Mouse (Mus musculus) c-Kit-positive CD71-positive TER-119-positive erythroid progenitor cells, embryonic 14.5 days (primary cell): ENCODE data around the gene Tnrc6a.

Source experiments
- DNase-seq: peaks from one replicate; pipeline ENCODE4 v3.0.0-alpha.2; 2013; ENCODE audit warnings: low spot score

Tnrc6a gene

DNA sequence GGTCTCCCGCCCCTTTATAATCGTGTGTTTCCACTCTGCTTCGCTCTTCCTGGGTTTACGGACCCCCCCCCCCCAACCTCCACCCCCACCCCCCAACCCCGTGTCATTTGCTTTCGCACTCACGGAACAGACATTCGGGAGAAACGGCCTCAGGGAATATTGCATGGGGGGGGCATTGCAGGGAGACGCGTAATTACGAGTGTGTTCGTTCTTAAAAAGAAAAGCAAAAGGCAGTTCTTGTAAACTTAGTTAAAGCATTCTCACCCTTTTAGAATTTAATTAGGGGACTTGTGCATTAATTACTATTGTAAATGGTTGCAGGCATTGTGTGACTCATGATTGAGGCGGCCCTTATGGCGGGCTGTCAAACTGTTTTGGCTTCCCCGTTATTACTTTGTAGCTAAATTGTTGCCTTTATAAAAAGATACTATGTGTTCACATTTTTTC lies 1.1 kb downstream of the Tnrc6a start:
- peak; percentile 49 for DNase-seq

DNA sequence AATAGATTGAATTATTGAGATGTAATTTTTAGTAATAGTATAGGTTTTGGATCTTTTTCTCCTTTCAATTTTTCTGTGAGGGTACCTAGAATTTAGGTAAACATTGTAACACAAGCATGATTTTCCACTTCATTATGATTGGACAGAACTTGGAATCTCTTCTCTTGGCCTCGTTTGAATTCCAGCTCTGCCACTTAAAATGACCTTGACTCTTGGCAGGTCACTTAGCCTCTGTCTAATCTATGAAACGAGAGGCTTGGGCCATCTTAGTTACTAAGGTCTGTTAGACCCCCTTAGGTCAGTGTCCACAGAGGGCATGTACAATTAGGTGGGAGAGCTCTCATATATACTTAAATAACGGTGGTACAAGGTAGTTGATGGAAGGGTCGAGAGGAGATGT lies 2.4 kb downstream of the Tnrc6a start:
- DNase-seq: no peak

DNA sequence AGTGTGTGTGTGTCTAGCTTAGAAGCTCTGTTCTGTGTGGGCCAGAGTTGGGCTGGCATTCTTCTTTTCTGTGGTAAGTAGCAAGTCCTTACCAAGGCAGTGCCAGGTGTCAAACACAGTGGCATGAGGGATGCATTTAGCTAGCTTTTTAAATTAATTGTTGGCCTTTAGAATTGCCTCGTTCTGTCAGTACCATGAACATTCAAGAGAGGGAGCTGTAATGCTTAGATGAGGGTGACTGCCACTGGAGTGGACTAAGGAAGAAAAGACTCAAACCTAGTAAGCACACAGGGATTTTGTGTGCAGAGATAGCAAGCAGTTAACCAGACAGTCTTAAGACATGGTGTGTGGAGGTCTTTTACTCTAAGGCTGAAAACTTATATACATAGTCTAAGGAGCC lies 3.6 kb downstream of the Tnrc6a start:
- DNase-seq: no peak

DNA sequence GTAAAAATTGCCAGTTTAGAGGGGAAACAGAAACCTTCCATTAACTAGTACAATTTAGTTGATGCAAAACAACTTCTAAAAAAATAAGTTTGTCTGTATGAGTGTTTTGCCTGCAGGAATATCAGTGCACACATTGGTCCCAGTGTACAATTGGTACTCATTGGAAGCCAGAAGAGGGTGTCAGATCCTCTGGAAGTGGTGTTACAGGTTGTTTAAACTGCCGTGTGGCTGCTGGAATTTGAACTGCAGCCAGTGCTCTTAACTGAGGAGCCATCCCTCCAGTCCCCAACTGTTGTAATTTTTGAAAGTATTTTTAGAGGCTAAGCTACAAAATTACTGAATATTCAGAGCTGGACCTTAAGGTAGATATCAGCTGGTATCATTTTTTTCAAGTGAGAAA lies 4.3 kb downstream of the Tnrc6a start:
- DNase-seq: no peak

DNA sequence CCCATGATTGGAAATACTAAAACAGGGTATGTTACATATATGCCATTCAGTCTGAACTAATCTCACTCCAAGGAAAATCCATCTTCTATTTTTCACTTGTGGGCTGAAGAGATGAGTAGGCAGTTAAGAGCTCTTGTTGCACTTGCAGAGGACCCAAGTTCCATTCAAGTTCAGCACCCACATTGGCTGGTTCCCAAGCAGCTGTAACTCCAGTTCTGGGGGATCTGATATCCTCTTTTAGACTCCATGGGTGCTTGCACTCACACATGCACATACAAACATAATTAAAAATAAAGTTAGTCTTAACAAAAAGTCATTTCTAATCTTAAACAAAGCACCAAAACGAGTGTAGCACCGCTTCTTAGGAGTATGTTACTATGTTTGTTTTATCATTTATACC lies 5.4 kb downstream of the Tnrc6a start:
- DNase-seq: no peak

DNA sequence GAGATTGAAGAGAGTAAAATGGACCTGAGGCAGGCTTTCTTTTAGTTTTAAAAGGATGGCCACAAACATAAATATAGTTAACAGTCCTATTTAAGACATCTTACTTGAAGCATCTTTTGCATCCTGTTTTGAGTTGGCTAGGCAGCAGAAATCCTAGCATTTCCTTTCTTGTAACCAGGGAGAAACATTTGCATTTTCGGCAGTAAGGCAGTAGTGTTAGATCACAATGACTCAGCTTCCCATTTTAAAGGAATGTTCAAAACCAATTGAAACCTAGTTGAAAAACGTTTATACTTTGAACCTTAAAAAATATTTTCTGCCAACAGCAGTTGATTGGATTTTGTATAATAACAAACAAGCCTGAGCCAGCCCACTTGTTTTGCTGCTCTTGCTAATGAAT lies 6.5 kb downstream of the Tnrc6a start:
- DNase-seq: no peak

DNA sequence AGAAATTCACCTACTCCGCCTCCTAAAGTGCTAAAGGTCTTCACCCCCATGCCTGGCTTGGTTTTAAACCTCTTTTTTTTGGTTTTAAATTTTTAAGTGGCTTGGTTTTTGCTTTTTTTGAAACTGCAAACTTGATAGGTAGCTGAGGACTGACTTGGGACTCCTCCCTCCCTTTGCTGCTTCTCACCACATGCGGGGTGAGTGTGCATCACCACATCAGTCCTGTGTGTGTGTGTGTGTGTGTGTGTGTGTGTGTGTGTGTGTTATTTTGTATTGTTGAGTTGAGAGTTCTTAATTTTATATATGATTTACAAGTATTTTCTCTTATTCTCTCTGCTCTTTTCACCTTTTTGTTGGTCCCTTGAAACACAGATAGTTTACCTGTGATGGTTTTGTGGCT lies 8.7 kb downstream of the Tnrc6a start:
- no peak for DNase-seq

DNA sequence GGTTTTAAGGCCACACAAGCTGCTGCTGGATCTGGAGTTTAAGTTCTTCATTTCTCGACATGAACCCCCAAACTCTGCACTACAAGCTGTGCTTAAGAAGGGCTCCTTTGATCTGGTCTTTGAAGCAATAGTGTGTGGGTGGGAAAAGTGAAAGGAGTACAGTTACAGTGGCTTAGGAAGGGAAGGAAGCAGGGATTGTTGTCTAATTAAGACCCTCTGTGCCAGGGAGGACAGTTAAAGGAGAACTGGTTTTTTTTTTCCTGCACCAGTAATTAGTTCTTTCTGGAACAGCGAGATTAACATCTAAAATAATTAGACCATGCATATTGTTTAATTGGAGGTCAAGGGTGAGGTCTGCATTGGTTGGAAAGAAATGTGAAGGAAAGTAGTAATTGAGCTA lies 11.2 kb downstream of the Tnrc6a start:
- DNase-seq: no peak

DNA sequence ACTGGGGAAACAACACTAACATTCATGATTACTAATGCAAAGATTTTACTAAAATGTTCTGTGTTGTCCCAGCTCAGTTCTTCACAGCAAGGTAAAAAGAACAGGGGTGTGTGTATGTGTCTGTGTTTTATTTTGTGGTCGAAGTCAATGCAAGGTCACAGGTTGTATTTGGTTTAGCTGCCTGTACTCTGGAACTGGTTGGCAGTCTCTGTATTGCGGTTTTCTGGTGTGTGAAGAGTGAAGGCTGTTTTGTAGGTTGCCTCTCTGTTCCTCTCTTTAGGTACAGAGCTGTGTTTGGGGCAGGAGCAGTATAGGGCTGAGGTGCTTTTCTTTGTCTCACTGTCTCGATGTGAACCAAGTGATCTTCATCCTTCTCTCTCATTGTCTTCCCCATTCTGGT lies 12.0 kb downstream of the Tnrc6a start:
- DNase-seq: no peak

DNA sequence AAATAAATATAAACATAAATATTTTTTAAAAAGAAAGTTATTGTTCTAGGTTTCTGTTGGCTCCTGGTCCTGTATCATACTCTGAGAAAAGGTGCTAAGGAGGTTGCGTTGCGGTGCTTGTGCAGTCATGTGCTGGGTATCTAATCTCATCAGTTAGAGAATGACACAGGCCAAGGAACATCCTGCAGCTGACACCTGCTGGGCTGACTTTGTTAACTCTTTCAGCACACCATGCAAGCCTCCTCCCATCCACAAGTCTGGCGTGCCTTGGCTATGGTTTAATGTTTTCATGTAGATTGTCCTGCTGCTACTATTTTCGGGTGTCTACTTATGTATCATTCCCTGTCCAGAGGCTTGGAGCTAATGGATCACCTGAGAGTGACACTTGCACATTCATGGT lies 14.3 kb downstream of the Tnrc6a start:
- no peak for DNase-seq

DNA sequence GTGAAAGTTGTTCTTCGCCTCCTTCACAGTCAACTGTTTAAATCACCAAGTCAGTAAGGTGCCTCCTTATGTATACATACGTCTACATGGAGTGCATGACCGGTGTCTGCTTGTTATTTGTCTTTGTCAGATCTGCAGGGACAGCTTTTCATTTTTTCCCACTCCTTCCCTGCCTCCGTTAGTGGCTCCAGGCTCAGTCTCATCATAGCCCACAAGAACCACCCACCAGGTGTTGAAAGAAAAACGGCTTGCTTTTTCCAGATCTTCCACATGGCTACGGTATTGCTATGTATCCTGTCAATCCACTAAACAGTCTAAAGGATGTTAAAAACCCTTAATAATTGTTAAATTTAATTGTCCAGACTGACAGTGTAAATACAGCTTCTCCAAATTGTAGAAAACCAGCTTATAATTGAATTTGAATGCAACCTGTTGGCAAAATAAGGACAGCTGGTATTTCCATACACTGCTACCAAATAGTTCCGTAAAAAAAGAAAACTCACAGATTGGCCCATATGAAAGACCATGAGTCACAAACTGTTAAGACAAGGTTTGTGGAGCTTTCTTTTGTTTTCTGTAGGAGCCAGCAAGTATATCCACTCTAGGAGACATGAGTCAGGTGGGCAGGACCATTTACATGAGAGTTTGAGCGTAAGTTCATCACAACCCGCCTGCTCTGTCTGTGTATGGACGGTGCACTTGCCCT lies 22.6 kb downstream of the Tnrc6a start:
- no peak for DNase-seq

DNA sequence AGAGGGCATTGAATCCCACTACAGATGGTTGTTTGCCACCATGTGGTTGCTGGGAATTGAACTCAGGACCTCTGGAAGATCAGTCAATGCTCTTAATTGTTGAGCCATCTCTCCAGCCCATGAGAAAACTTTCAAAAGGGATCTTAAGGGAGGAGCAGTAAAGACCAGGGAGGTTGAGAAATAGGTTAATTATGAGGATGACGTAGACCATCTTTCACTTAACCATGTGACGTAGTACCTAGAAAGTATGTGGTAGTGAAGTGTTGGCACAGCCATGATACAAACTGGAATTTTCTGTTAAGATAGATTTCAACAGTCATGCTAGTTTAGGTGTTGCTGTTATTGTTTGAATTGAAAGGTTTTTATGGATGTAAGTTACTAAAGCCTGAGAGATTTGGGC lies 24.1 kb downstream of the Tnrc6a start:
- no peak for DNase-seq

DNA sequence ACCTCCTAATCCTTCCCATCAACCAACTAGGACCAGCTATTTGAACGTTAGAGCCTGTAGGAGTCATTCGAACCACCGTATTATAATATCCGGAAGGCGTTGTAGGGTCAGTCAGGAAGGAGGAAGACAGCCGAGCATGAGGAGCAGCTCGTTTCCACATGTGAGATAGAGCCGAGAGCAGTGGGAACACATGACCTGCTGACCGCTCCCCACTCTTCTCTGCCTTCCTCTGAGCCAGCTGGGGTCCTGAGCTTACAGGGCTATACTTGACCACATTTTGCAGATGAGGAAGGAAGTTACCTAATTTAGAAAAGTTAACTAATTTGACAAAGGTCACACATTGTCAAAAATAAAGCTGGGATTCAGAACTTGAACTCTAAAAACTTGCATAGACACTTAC lies 25.2 kb downstream of the Tnrc6a start:
- DNase-seq: no peak

DNA sequence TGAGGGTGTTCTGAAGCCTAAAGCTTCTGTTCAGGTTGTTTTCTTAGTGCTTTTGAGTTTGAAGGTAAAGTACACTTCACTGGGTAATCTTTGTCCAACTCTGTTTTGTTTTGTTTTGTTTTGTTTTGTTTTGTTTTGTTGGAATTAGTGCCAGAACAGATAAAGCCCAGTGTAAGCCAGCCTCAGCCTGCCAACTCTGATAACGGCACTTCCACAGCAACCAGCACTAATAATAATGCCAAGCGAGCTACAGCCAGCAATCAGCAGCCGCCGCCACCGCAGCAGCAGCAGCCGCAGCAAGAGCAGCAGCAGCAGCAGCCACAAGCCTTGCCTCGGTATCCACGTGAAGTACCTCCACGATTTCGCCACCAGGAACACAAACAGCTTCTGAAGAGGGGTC lies 38.7 kb downstream of the Tnrc6a start:
- no peak for DNase-seq

DNA sequence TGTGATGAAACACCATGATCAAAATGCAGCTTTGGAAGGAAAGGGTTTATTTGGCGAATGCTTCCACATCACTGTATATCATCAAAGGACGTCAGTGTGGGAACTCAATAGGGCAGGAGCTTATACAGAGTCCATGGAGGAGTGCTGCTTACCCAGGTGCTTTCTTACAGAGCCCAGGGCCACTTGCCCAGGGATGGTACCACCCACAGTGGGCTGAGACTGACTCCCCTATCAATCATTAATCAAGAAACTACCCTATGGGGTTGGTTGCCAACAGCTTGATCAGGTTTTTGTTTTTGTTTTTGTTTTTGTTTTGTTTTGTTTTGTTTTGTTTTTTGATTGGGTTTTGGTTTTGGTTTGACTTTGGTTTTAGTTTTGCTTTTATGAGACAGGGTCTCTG lies 43.8 kb downstream of the Tnrc6a start:
- DNase-seq: no peak

DNA sequence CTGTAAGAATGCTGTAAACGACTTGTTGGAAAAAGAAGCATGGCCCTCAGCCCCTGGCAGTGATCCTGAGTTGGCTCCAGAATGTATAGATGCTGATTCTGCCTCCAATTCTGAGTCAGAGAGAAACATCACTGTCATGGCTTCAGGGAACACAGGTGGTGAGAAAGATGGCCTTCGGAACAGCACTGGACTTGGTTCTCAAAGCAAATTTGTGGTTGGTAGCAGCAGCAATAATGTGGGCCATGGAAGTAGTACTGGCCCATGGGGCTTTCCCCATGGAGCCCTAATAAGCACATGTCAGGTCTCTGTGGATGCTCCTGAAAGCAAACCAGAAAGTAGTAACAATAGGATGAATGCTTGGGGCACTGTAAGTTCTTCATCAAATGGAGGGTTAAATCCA lies 45.9 kb downstream of the Tnrc6a start:
- no peak for DNase-seq

DNA sequence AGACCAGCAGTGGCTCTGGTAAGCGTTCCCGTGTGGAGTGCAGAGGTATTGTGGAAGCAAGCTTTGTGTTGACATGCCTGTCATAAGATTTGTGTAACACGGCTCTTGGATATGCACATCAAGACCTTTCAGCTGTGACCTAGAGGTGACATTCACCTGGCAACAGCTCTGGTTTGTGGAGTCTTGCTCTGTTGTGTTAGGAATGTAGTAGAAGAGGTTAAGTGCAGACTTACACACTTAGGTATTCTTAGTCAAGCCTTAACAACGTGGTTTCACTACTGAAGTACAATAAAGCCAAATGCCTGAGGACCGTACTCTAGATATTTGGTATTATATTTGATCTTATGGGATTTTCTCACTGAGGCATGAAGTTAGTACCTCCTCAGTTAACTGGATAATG lies 48.4 kb downstream of the Tnrc6a start:
- DNase-seq: no peak

DNA sequence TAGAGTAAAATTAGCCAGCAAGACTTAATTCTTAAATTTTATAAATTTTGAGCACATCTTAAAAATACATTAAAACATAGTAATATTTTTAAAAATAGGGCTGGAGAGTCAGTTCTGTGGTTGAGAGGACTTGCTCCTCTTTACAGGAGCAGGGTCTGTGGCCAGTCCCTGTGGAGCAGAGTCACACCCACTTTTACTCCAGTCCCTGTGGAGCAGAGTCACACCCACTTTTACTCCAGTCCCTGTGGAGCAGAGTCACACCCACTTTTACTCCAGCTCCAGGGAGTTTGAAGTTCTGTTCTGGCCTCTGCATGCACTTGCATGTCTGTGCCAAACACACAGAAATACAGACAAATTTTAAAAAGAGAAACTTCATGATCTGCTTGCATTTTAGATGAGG lies 53.5 kb downstream of the Tnrc6a start:
- no peak for DNase-seq

DNA sequence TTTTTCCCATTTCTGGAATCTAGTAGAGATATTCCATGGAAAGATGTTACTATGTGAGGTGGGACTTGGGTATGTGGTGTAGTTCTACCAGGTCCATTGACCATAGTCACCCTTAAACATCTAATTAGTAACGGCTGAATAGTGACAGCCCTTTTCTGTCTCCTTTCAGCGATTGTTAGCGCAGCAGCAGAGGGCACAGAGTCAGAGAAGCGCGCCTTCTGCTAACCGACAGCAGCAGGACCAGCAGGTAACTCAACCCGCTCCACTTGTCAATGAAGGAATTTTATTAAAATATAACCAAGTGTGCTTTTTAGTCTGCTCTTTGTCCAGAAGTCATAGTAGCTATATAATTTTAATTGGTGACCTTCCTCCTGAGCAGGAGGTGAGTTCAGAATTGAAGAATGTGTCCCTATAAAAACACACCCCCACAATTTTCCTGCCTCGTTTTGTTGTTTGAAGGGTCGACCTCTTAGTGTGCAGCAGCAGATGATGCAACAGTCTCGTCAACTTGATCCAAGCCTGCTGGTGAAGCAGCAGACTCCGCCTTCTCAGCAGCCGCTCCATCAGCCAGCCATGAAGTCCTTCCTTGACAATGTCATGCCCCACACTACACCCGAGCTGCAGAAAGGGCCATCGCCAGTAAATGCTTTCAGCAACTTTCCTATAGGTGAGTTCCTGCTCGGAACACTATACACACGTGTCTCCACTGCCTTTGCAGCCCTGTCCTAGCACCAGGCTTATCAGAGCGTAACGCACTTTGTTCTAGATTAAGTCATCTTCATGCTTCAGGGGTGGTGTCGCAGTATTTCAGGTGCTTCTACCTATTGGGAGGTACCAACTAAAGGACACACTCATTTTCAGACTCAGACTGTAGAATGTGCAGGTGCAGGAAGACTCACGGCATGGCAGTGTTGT lies 58.4 kb downstream of the Tnrc6a start:
- no peak for DNase-seq

DNA sequence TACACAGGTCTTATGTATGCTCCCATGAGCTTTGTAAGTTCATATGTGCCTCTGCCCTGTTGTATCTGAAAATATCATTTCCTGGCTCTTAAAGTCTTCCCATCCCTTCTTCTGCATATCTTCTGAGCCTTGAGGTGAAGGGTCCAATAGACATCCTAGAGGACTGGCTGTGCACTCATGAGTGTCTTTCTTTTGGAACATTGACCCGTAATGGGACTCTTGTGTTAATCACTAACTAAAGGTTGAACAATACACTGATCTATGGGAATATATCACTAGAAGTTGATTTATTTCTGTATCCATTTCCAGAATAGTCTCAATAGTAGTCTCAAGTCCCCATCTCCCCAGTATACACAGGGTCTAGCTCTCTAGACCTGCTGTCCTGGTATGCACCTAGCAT lies 61.2 kb downstream of the Tnrc6a start:
- DNase-seq: no peak

DNA sequence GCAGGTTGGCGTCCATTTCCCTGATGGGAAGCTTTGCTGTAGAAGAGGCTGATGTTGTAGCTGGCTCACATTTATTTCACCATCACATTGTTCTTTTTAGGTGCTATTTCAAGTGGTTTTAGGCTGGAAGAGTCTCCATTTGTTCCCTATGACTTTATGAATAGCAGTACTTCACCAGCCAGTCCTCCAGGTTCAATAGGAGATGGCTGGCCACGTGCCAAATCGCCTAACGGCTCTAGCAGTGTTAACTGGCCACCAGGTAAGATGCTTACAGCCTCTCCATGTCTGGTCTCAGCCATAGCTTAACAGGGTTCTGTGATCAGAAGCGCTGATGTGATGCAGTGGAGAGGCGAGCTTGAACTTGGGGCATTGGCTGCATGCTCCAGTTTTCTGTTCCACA lies 62.8 kb downstream of the Tnrc6a start:
- no peak for DNase-seq

DNA sequence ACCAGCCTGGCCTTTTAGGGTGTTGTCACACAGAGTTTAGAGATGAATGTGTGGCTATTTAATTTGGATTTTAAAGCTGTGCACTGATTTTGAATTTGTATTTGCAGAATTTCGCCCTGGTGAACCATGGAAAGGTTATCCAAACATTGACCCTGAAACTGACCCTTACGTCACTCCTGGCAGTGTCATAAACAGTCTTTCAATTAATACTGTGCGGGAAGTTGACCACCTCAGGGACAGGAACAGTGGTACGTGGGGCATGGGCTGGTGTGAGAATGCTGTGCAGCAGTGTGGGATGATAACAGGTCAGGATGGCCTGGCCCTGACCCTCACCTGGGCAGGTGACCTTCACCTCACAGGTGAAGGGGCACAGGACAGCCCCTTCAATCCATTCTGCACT lies 63.6 kb downstream of the Tnrc6a start:
- DNase-seq: no peak

DNA sequence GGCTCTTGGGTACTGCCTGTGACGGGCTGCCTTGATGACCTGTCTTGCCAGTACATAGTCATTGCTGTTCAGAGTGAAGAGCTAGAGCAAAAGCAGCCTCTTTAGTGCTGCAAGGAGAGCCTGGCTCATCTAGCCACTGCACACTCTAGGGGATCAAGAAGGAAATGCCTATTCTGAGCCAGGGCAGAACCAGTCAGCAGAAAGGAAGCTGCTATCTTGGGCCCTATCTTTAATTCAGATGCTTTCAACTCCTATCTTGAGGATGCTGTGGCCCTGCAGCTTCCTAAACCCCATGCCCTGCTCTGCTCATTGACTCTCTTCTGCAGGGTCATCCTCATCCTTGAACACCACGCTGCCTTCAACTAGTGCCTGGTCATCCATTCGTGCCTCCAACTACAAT lies 64.8 kb downstream of the Tnrc6a start:
- DNase-seq: no peak

DNA sequence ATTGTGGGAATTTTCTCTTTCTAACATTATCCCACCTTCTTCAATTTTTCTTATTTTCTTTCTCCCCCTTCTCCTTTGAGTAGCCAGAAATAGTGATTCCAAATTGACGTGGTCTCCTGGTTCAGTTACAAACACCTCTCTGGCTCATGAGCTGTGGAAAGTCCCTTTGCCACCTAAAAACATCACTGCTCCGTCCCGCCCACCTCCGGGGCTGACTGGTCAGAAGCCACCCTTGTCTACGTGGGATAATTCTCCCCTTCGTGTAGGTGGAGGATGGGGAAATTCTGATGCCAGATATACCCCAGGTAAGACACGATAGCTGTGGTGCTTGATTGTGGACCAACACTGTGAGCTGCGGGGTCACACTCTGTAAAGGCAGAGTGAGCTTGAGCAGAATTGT lies 66.1 kb downstream of the Tnrc6a start:
- no peak for DNase-seq
